Mouse (Mus musculus) retina, embryonic 14.5 days (tissue): ENCODE data around the gene Chrnb2.

Experiments used
- DNase-seq: peaks from one replicate; pipeline ENCODE4 v3.0.0-alpha.2; 2015; ENCODE audit warnings: low spot score

Gene Chrnb2

GRCm38 (mm10) chr3:89776001-89776400, 11.6 kb upstream of the Chrnb2 start:
- DNase-seq: no peak

- DNase-seq: no peak
Measured at GRCm38 (mm10) chr3:89774236-89774960, 10.0 kb upstream of the Chrnb2 start.

GRCm38 (mm10) chr3:89773740-89774211, 9.3 kb upstream of the Chrnb2 start:
- peak; percentile 28 for DNase-seq

- DNase-seq: peak; percentile 91
Measured at GRCm38 (mm10) chr3:89772968-89773709, 8.7 kb upstream of the Chrnb2 start, which contains the start of gene Ube2q1. Gene Ube2q1, plus strand, starts transcription at chr3:89773616.

- peak; percentile 92 for DNase-seq
Measured at GRCm38 (mm10) chr3:89772588-89772967, 8.1 kb upstream of the Chrnb2 start.

- DNase-seq: no peak
Measured at GRCm38 (mm10) chr3:89770425-89771002, 6.1 kb upstream of the Chrnb2 start.

- DNase-seq: no peak
Measured at GRCm38 (mm10) chr3:89769584-89769983, 5.2 kb upstream of the Chrnb2 start.

- DNase-seq: peak; percentile 29
Measured at GRCm38 (mm10) chr3:89759786-89760185, 4.6 kb downstream of the Chrnb2 start.

GRCm38 (mm10) chr3:89757851-89758250, 6.6 kb downstream of the Chrnb2 start:
- no peak for DNase-seq

- DNase-seq: no peak
Measured at GRCm38 (mm10) chr3:89755283-89755682, 9.1 kb downstream of the Chrnb2 start.

- no peak for DNase-seq
Measured at GRCm38 (mm10) chr3:89752307-89752706, 12.1 kb downstream of the Chrnb2 start.

GRCm38 (mm10) chr3:89738509-89738908, 25.9 kb downstream of the Chrnb2 start:
- DNase-seq: no peak

GRCm38 (mm10) chr3:89732091-89732490, 32.3 kb downstream of the Chrnb2 start:
- DNase-seq: no peak

GRCm38 (mm10) chr3:89730350-89731331, 33.8 kb downstream of the Chrnb2 start:
- peak; percentile 78 for DNase-seq

GRCm38 (mm10) chr3:89728848-89729247, 35.6 kb downstream of the Chrnb2 start:
- DNase-seq: no peak

GRCm38 (mm10) chr3:89727028-89727427, 37.4 kb downstream of the Chrnb2 start:
- peak; percentile 54 for DNase-seq

GRCm38 (mm10) chr3:89723400-89724084, 40.9 kb downstream of the Chrnb2 start:
- DNase-seq: no peak

- DNase-seq: no peak
Measured at GRCm38 (mm10) chr3:89722032-89722431, 42.4 kb downstream of the Chrnb2 start.

- no peak for DNase-seq
Measured at GRCm38 (mm10) chr3:89715967-89716256, 48.5 kb downstream of the Chrnb2 start.

- DNase-seq: peak; percentile 53
Measured at GRCm38 (mm10) chr3:89715207-89715966, 49.0 kb downstream of the Chrnb2 start.
